In genomic region chr8:122735542-122736473, GRCm38 (mm10) we compare ENCODE assay signal across 9 mouse cellular contexts. TPM values are rescaled to one million over a fixed set of nuclear protein-coding genes. Genes with fewer than 3 reads are reported as not detected.
DNase-seq lines count a peak whose midpoint lies in the region; ATAC-seq and TF ChIP-seq lines count a peak whose summit lies in the region.
"Had no signal": no experiment of that assay in that cellular context is flagged by ENCODE, and none has a peak within 500 bp of the region (broad histone marks: within the 10 kb centered on the region; RNA-seq: fewer than 3 reads in every experiment).

No protein-coding gene starts in this region.

- no peaks in the 10 kb centered on the region for H3K27me3 ChIP-seq in hindbrain, postnatal 0 days (ENCODE audit: insufficient read depth, low read length)
- H3K27me3 ChIP-seq in stomach, embryonic 14.5 days (ENCODE audit: control insufficient read depth, insufficient read depth, low read length): no peaks in the 10 kb centered on the region

- no peaks in the 10 kb centered on the region for H3K9me3 ChIP-seq in hindbrain, postnatal 0 days (ENCODE audit: low read length)
- no peaks in the 10 kb centered on the region for H3K9me3 ChIP-seq in stomach, embryonic 14.5 days (ENCODE audit: control insufficient read depth, low read depth, low read length)

- H3K36me3 ChIP-seq in hindbrain, postnatal 0 days (ENCODE audit: insufficient read depth, low read length): no peaks in the 10 kb centered on the region
- H3K36me3 ChIP-seq in stomach, embryonic 14.5 days (ENCODE audit: control insufficient read depth, insufficient read depth, low read length): no peaks in the 10 kb centered on the region

- no peak for TF ChIP-seq CTCF in hindbrain, postnatal 0 days (IDR thresholded peaks at IDR 0.05; ENCODE audit: low read depth)

- peaks cover 31% of the 10 kb centered on the region for H3K4me1 ChIP-seq in hindbrain, postnatal 0 days (ENCODE audit: insufficient read depth, low read length)
- 0 out of 2 replicates have a peak, but pooled peaks cover 4% of the 10 kb centered on the region for H3K4me1 ChIP-seq in stomach, embryonic 14.5 days (ENCODE audit: control insufficient read depth, insufficient read depth, low read length)

- ATAC-seq in erythroid progenitor cell, adult 5-6 weeks (replicated peaks; ENCODE audit: low FRiP score, poor library complexity, severe bottlenecking): peak; percentile 76
- peak; percentile 18; the same call in 1 of the 2 replicates for ATAC-seq in hindbrain, postnatal 0 days
- peak; percentile 77 for ATAC-seq in stomach, embryonic 14.5 days (ENCODE audit: insufficient number of reproducible peaks, insufficient read depth, low FRiP score, low read depth)

- intact Hi-C loops in left cerebral cortex, postnatal 4 days (cut with DNase I): no loop called here
- intact Hi-C loops in left cerebral cortex, postnatal 25 days (cut with DNase I): no loop called here

- DNase-seq in left cerebral cortex, postnatal 4 days: peak; percentile 35
- DNase-seq in left cerebral cortex, postnatal 25 days (ENCODE audit: low spot score in 2 of 2): no peak
- peak; percentile 43 for DNase-seq in hindbrain, postnatal 0 days (ENCODE audit: low spot score)
- no peak for DNase-seq in kidney, postnatal 10 days
- DNase-seq in embryo, embryonic 11 days: no peak
- no peak for DNase-seq in testis, postnatal 10 days (ENCODE audit: low spot score)

- H3K27ac ChIP-seq in hindbrain, postnatal 0 days: peak overlapping the region; percentile 45; the same call in 1 of the 2 replicates
- H3K27ac ChIP-seq in stomach, embryonic 14.5 days (ENCODE audit: low read length): no peak overlapping the region
- H3K27ac ChIP-seq: macrophage had no signal

- no peak overlapping the region for H3K9ac ChIP-seq in hindbrain, postnatal 0 days (replicated peaks; ENCODE audit: low read length)
- H3K9ac ChIP-seq in stomach, embryonic 14.5 days (replicated peaks; ENCODE audit: low read depth, low read length): no peak overlapping the region

- no peak overlapping the region for H3K4me2 ChIP-seq in hindbrain, postnatal 0 days (ENCODE audit: low read depth, low read length)
- no peak overlapping the region for H3K4me2 ChIP-seq in stomach, embryonic 14.5 days (replicated peaks; ENCODE audit: low read depth, low read length)

- H3K4me3 ChIP-seq in hindbrain, postnatal 0 days (ENCODE audit: low read length): no peak overlapping the region
- no peak overlapping the region for H3K4me3 ChIP-seq in stomach, embryonic 14.5 days (ENCODE audit: low read depth, low read length)

- WGBS in hindbrain, postnatal 0 days: 43% methylated on average over 19 of the region's 19 CpGs
- 44% methylated on average over 19 of the region's 19 CpGs for WGBS in stomach, embryonic 14.5 days

RNA-seq across cellular contexts. Expression of gene Cbfa2t3, which starts 36.9 kb away (rescaled TPM):
- 10 to 100 TPM; 20.7 to 20.8 TPM for total RNA-seq in left cerebral cortex, postnatal 4 days (2021)
- total RNA-seq in left cerebral cortex, postnatal 25 days (2021): 10 to 100 TPM; 31.7 to 41.5 TPM
- total RNA-seq in erythroid progenitor cell, adult 5-6 weeks (2015; ENCODE audit: low replicate concordance): 4.0 and 16.8 TPM in 2 replicates
- total RNA-seq in erythroid progenitor cell, adult 5-6 weeks (2017; ENCODE audit: low replicate concordance): 1.5 and 7.6 TPM in 2 replicates
- total RNA-seq in hindbrain, postnatal 0 days (2014; rRNA removed): 9.2 and 10.0 TPM in 2 replicates
- 12.4 and 12.6 TPM in 2 replicates for polyA plus RNA-seq in hindbrain, postnatal 0 days (2015; fragmentation: Nextera tagmentation; extraction: Ambion mirVana)
- 4.1 and 4.4 TPM in 2 replicates for polyA plus RNA-seq in stomach, embryonic 14.5 days (2014; fragmentation: Nextera tagmentation; extraction: Ambion mirVana)

RNA-seq across cellular contexts. Expression of gene Acsf3, which starts 39.5 kb away (rescaled TPM):
- total RNA-seq in left cerebral cortex, postnatal 4 days (2021): 10 to 100 TPM; 17.4 to 17.8 TPM
- 10 to 100 TPM; 20.5 to 22.8 TPM for total RNA-seq in left cerebral cortex, postnatal 25 days (2021)
- total RNA-seq in erythroid progenitor cell, adult 5-6 weeks (2015; ENCODE audit: low replicate concordance): 1.4 and 1.7 TPM in 2 replicates
- total RNA-seq in erythroid progenitor cell, adult 5-6 weeks (2017; ENCODE audit: low replicate concordance): 1.2 and 2.3 TPM in 2 replicates
- 19.9 and 22.3 TPM in 2 replicates for total RNA-seq in hindbrain, postnatal 0 days (2014; rRNA removed)
- 18.6 and 20.6 TPM in 2 replicates for polyA plus RNA-seq in hindbrain, postnatal 0 days (2015; fragmentation: Nextera tagmentation; extraction: Ambion mirVana)
- 15.9 and 20.8 TPM in 2 replicates for polyA plus RNA-seq in stomach, embryonic 14.5 days (2014; fragmentation: Nextera tagmentation; extraction: Ambion mirVana)

Comparison
In these comparisons a context has a peak if more than half of its experiments do, and no peak if none do; other contexts are left out.
1. DNase-seq: peak in left cerebral cortex, postnatal 4 days (single experiment) and hindbrain, postnatal 0 days (single experiment); none in left cerebral cortex, postnatal 25 days (0 of 2), kidney, postnatal 10 days (single experiment), embryo, embryonic 11 days (single experiment) and testis, postnatal 10 days (single experiment).
2. ATAC-seq: peak in every context shown above with its lines; median percentile 77 in stomach, embryonic 14.5 days; 76 in erythroid progenitor cell, adult 5-6 weeks; 18 in hindbrain, postnatal 0 days.